Mouse (Mus musculus): ENCODE measurements around the gene Sbf2. TPM values are rescaled to one million over a fixed set of nuclear protein-coding genes. Genes with fewer than 3 reads are reported as not detected.

Gene Sbf2
- total and polyA plus RNA-seq, 2 experiments: 7.2 to 19.6 TPM

DNA sequence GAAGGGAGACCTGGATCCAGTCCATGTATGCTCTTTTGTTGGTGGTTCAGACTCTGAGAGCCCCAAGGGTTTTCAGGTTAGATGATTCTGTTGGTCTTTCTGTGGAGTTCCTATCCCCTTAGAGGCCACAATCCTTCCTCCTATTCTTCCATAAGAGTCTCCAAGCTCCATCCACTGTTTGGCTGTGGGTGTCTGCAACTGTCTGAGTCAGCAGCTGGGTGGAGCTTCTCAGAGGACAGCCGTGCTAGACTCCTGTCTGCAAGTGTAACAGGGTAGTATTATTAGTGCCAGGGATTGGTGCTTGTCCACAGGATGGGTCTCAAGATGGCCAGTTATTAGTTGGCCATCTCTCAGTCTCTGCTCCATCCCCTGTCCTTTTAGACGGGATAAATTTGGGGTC is 9.3 kb upstream of the Sbf2 start:
- TF ChIP-seq CTCF (IDR thresholded peaks at IDR 0.05; ENCODE audit: low read depth, low read length) (no peak), POLR2A (IDR thresholded peaks at IDR 0.05; ENCODE audit: extremely low read depth, insufficient read depth, low read length) (no peak)
- Histone ChIP-seq H3K79me2 (ENCODE audit: control insufficient read depth, insufficient read depth, low read length) (no peaks in the 10 kb centered on the region), H3K27me3 (ENCODE audit: control insufficient read depth, insufficient read depth, low read length) (no peaks in the 10 kb centered on the region), H3K9ac (ENCODE audit: low read depth, low read length) (no peak overlapping the region), H3K4me1 (ENCODE audit: control insufficient read depth, insufficient read depth, low read length) (peaks cover 13% of the 10 kb centered on the region), H3K36me3 (ENCODE audit: control insufficient read depth, insufficient read depth, low read length) (no peaks in the 10 kb centered on the region), H3K4me3 (ENCODE audit: insufficient read depth, low read depth, low read length) (no peak overlapping the region), H3K27ac (replicated peaks; ENCODE audit: insufficient read depth, low read depth, low read length) (no peak overlapping the region)
- WGBS: 69% methylated on average over 2 of the region's 2 CpGs
- no peak for DNase-seq (ENCODE audit: extremely low read depth, low read depth, low spot score)

DNA sequence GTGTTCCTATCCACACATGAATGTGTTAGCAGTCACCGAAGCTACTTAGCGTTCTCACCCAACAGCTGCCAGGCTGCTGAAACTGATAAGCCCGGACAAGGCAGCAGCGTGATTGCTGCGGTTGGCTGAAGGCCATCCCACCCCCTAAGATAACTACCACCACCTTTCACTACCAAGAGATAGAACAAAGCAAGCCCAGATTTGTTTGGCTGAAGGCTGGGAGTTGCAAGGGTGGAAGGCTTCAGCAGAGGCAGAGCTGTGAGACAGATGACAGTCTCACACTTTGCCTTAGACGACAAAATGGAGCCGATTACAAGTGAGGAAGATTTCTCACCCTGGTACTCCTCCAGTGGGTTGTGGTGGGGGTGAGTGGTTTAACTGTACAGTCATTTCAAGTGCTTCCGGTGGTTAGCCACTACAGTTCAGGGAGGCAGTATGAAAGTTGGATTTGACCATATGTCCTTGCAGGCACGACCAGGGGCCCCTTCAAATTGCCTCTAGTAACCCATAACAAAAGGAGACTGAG is 4.4 kb upstream of the Sbf2 start:
- no peak overlapping the region for H3K4me3 ChIP-seq (ENCODE audit: insufficient read depth, low read depth, low read length)
- H3K4me1 ChIP-seq (ENCODE audit: control insufficient read depth, insufficient read depth, low read length): peaks cover 2% of the 10 kb centered on the region; the same call in 1 of the 2 replicates
- 55% methylated on average over 9 of the region's 9 CpGs for WGBS
- no peak for DNase-seq (ENCODE audit: extremely low read depth, low read depth, low spot score)
- no peaks in the 10 kb centered on the region for H3K36me3 ChIP-seq (ENCODE audit: control insufficient read depth, insufficient read depth, low read length)
- no peak overlapping the region for H3K9ac ChIP-seq (ENCODE audit: low read depth, low read length)
- H3K27me3 ChIP-seq (ENCODE audit: control insufficient read depth, insufficient read depth, low read length): no peaks in the 10 kb centered on the region
- no peak overlapping the region for H3K27ac ChIP-seq (replicated peaks; ENCODE audit: insufficient read depth, low read depth, low read length)
- H3K79me2 ChIP-seq (ENCODE audit: control insufficient read depth, insufficient read depth, low read length): no peaks in the 10 kb centered on the region
- no peak for TF ChIP-seq CTCF (IDR thresholded peaks at IDR 0.05; ENCODE audit: low read depth, low read length)
- TF ChIP-seq POLR2A (IDR thresholded peaks at IDR 0.05; ENCODE audit: extremely low read depth, insufficient read depth, low read length): no peak

DNA sequence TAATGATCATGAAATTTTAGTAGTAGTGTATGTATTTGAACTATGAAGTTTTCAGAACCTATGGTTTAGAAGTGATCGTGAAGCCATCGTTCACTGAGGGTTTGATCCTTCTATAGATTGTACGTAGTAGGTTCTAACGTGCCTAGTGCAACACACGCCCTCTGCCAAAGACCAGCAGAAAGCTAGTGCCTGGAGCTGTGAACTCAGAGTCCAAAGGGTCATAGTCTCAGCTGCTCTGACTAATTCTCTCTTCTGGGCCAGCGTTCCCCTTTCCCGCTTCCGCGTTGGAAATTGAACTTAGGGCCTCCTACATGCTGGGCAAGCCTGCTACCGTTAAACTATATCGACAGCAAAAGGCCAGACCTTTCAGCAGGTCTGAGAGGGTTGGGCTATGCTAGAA is 1.1 kb upstream of the Sbf2 start:
- TF ChIP-seq CTCF (IDR thresholded peaks at IDR 0.05; ENCODE audit: low read depth, low read length) (no peak), POLR2A (IDR thresholded peaks at IDR 0.05; ENCODE audit: extremely low read depth, insufficient read depth, low read length) (no peak)
- Histone ChIP-seq H3K36me3 (ENCODE audit: control insufficient read depth, insufficient read depth, low read length) (no peaks in the 10 kb centered on the region), H3K4me3 (ENCODE audit: insufficient read depth, low read depth, low read length) (peak overlapping the region; percentile 30; the same call in 1 of the 2 replicates), H3K79me2 (ENCODE audit: control insufficient read depth, insufficient read depth, low read length) (peaks cover 5% of the 10 kb centered on the region; the same call in 1 of the 2 replicates), H3K27me3 (ENCODE audit: control insufficient read depth, insufficient read depth, low read length) (no peaks in the 10 kb centered on the region), H3K4me1 (ENCODE audit: control insufficient read depth, insufficient read depth, low read length) (peaks cover 4% of the 10 kb centered on the region; the same call in 1 of the 2 replicates), H3K9ac (ENCODE audit: low read depth, low read length) (peak overlapping the region; percentile 47; the same call in 1 of the 2 replicates), H3K27ac (replicated peaks; ENCODE audit: insufficient read depth, low read depth, low read length) (peak overlapping the region; percentile 81)
- 1% methylated on average over 11 of the region's 11 CpGs for WGBS
- DNase-seq (ENCODE audit: extremely low read depth, low read depth, low spot score): peak; percentile 96

DNA sequence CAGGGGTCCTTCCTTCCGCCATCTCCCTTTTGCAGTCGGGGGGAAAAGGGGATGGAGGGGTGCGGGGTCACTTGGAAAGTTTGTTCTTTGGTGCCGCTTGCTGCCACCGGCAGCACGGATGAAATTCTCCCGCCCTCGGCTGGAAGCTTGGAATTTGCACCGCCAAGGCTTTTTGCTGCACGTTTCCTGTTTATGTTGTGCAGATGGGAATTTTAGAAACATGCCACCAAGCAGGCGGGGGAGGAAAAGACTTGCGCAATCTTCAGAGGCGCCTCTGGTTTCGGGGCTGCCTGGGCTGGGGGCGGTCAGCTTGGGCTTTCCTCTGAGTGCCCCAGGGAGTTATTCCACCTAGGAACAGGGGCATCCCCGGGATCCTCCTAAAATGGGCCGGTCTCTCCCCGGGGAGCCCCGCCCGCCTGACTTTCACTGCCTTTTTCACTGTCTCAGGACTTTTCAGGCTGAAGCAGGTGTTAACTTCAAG is 469 bp upstream of the Sbf2 start:
- Histone ChIP-seq H3K79me2 (ENCODE audit: control insufficient read depth, insufficient read depth, low read length) (peaks cover 5% of the 10 kb centered on the region; the same call in 1 of the 2 replicates), H3K4me3 (ENCODE audit: insufficient read depth, low read depth, low read length) (peak overlapping the region; percentile 85), H3K4me1 (ENCODE audit: control insufficient read depth, insufficient read depth, low read length) (peaks cover 4% of the 10 kb centered on the region; the same call in 1 of the 2 replicates), H3K36me3 (ENCODE audit: control insufficient read depth, insufficient read depth, low read length) (no peaks in the 10 kb centered on the region), H3K9ac (ENCODE audit: low read depth, low read length) (peak overlapping the region; percentile 99), H3K27me3 (ENCODE audit: control insufficient read depth, insufficient read depth, low read length) (no peaks in the 10 kb centered on the region), H3K27ac (replicated peaks; ENCODE audit: insufficient read depth, low read depth, low read length) (peak overlapping the region; percentile 96)
- peak; percentile 71 for DNase-seq (ENCODE audit: extremely low read depth, low read depth, low spot score)
- TF ChIP-seq POLR2A (IDR thresholded peaks at IDR 0.05; ENCODE audit: extremely low read depth, insufficient read depth, low read length) (no peak), CTCF (IDR thresholded peaks at IDR 0.05; ENCODE audit: low read depth, low read length) (no peak)
- under 1% methylated on average over 20 of the region's 20 CpGs for WGBS

DNA sequence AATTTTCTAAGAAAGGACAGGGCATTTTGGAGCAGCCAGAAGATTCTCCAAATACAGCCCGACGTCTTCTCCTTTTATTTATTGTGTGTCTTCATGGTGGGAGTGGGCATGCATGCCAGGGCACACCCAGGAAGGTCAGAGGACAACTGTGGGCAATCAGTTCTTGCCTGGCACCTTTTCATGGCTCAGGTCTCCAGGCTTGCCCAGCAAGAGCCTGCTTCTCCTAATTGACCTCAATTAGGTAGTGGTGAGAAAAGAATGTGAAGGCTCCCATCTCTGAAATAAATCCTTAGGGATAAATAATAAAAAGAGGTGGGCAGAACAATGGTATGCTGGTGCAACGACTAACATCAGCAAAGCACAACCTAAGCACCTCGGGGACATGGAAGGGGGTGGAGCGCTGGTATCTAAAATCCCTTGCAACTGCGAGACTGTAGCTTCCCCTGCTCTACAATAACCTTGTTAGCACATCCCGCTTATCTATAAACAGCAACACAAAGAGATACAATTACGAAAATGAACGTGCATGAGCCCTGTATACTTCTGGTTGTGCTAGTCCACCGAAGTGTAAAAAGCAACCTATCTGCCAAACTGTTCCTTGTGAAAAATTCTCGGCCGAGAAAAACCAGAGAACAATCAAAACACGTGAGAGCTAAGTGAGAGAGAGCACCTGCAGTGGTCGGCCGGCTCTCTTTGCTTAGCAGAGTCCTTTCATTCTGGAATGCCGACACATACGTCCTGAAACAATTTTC is 1.2 kb downstream of the Sbf2 start:
- no peak for DNase-seq (ENCODE audit: extremely low read depth, low read depth, low spot score)
- Histone ChIP-seq H3K9ac (ENCODE audit: low read depth, low read length) (peak overlapping the region; percentile 51), H3K27ac (replicated peaks; ENCODE audit: insufficient read depth, low read depth, low read length) (peak overlapping the region; percentile 96), H3K27me3 (ENCODE audit: control insufficient read depth, insufficient read depth, low read length) (no peaks in the 10 kb centered on the region), H3K4me3 (ENCODE audit: insufficient read depth, low read depth, low read length) (peak overlapping the region; percentile 85), H3K36me3 (ENCODE audit: control insufficient read depth, insufficient read depth, low read length) (no peaks in the 10 kb centered on the region), H3K79me2 (ENCODE audit: control insufficient read depth, insufficient read depth, low read length) (peaks cover 5% of the 10 kb centered on the region; the same call in 1 of the 2 replicates), H3K4me1 (ENCODE audit: control insufficient read depth, insufficient read depth, low read length) (peaks cover 4% of the 10 kb centered on the region; the same call in 1 of the 2 replicates)
- TF ChIP-seq POLR2A (IDR thresholded peaks at IDR 0.05; ENCODE audit: extremely low read depth, insufficient read depth, low read length): no peak
- no peak for TF ChIP-seq CTCF (IDR thresholded peaks at IDR 0.05; ENCODE audit: low read depth, low read length)
- WGBS: 2% methylated on average over 17 of the region's 17 CpGs

Measured in liver, adult 2 months (tissue).